Mouse (Mus musculus) kidney, postnatal 25 days (tissue): ENCODE results near the gene Rnf39.

Experiments
- DNase-seq, 2 experiments: peaks; one replicate each; pipeline ENCODE4 v3.0.0; 2021; ENCODE audit warnings: mixed read lengths in 2 of 2

The Rnf39 gene

GRCm38 (mm10) chr17:36942791-36943471 is at the start of gene Rnf39:
Gene Rnf39, plus strand, starts transcription at chr17:36942918.
- peak in 1 of 2 experiments; percentile 39 for DNase-seq

- no peak for DNase-seq
Measured at GRCm38 (mm10) chr17:36893387-36893786, 49.3 kb upstream of the Rnf39 start.

GRCm38 (mm10) chr17:36896583-36896982 is 46.1 kb upstream of the Rnf39 start:
- DNase-seq, result peak in 1 of 2 experiments; percentile 74

- no peak for DNase-seq
Measured at GRCm38 (mm10) chr17:36897065-36897464, 45.7 kb upstream of the Rnf39 start.

GRCm38 (mm10) chr17:36897552-36898205 is 45.0 kb upstream of the Rnf39 start, which contains the start of gene Trim31:
Gene Trim31, plus strand, starts transcription at chr17:36898118.
- DNase-seq, result no peak

GRCm38 (mm10) chr17:36899376-36899775 is 43.3 kb upstream of the Rnf39 start:
- DNase-seq, result no peak

GRCm38 (mm10) chr17:36900001-36900400 is 42.7 kb upstream of the Rnf39 start:
- DNase-seq, result no peak

- no peak for DNase-seq
Measured at GRCm38 (mm10) chr17:36900691-36901090, 42.0 kb upstream of the Rnf39 start.

GRCm38 (mm10) chr17:36903651-36904050 is 39.1 kb upstream of the Rnf39 start:
- DNase-seq, result no peak

- no peak for DNase-seq
Measured at GRCm38 (mm10) chr17:36908235-36908634, 34.5 kb upstream of the Rnf39 start.

- no peak for DNase-seq
Measured at GRCm38 (mm10) chr17:36909802-36910201, 32.9 kb upstream of the Rnf39 start.

GRCm38 (mm10) chr17:36912031-36912430 is 30.7 kb upstream of the Rnf39 start:
- no peak for DNase-seq

GRCm38 (mm10) chr17:36914108-36914507 is 28.6 kb upstream of the Rnf39 start:
- peak; percentile 83 to 93 for DNase-seq

- peak; percentile 61 to 85 for DNase-seq
Measured at GRCm38 (mm10) chr17:36915076-36915475, 27.6 kb upstream of the Rnf39 start.

GRCm38 (mm10) chr17:36920239-36920638 is 22.5 kb upstream of the Rnf39 start:
- peak in 1 of 2 experiments; percentile 40 for DNase-seq

GRCm38 (mm10) chr17:36922715-36923114 is 20.0 kb upstream of the Rnf39 start:
- no peak for DNase-seq

- DNase-seq, result no peak
Measured at GRCm38 (mm10) chr17:36923491-36923890, 19.2 kb upstream of the Rnf39 start.

GRCm38 (mm10) chr17:36927496-36928120 is 15.1 kb upstream of the Rnf39 start:
- no peak for DNase-seq

- DNase-seq, result no peak
Measured at GRCm38 (mm10) chr17:36929236-36929932, 13.3 kb upstream of the Rnf39 start.

GRCm38 (mm10) chr17:36930233-36930632 is 12.5 kb upstream of the Rnf39 start:
- peak in 1 of 2 experiments; percentile 65 for DNase-seq

GRCm38 (mm10) chr17:36931130-36931529 is 11.6 kb upstream of the Rnf39 start:
- no peak for DNase-seq

- peak; percentile 68 to 79 for DNase-seq
Measured at GRCm38 (mm10) chr17:36931806-36932205, 10.9 kb upstream of the Rnf39 start.

GRCm38 (mm10) chr17:36938056-36938455 is 4.7 kb upstream of the Rnf39 start:
- DNase-seq, result no peak
